Mouse (Mus musculus) embryonic facial prominence, embryonic 11.5 days (tissue): ENCODE measurements around the gene Coq9. TPM values are rescaled to one million over a fixed set of nuclear protein-coding genes. Genes with fewer than 3 reads are reported as not detected.
"Not testable (repeated sequence)": the region's sequence is repeated elsewhere in the genome, so short reads cannot be mapped to it uniquely, and the experiment has no call there.

Source experiments
- ATAC-seq: fragments of 200-750 bp; cut with Nextera tagmentation; replicated peaks from 2 replicates; pipeline ENCODE4 v1.8.0; 2017; ENCODE audit warnings: low read depth; ENCODE audit not compliant: insufficient number of reproducible peaks, low FRiP score, low TSS enrichment
- DNase-seq: peaks from one replicate; pipeline ENCODE4 v3.0.0-alpha.2; 2015; ENCODE audit warnings: low spot score
- H3K27ac ChIP-seq: fragments of 300-500 bp; sonication (generic); replicated peaks from 2 replicates; pipeline ENCODE4 v1.5.1; 2014; ENCODE audit warnings: mild to moderate bottlenecking, low read depth, low read length, control low read depth
- H3K27me3 ChIP-seq: fragments of 300-500 bp; sonication (generic); 2 replicates; pipeline ENCODE4 v1.6.1; 2014; ENCODE audit warnings: mild to moderate bottlenecking, low read length, moderate library complexity, mixed read lengths; ENCODE audit not compliant: control insufficient read depth, insufficient read depth
- H3K36me3 ChIP-seq: fragments of 300-500 bp; sonication (generic); replicated peaks from 2 replicates; pipeline ENCODE4 v1.6.1; 2014; ENCODE audit warnings: low read depth, mild to moderate bottlenecking, low read length, moderate library complexity, mixed read lengths; ENCODE audit not compliant: control insufficient read depth, insufficient read depth
- H3K4me1 ChIP-seq: fragments of 300-500 bp; sonication (generic); 2 replicates; pipeline ENCODE4 v1.6.1; 2014; ENCODE audit warnings: low read length, mixed read lengths; ENCODE audit not compliant: control insufficient read depth, insufficient read depth
- H3K4me2 ChIP-seq: fragments of 300-500 bp; sonication (generic); 2 replicates; pipeline ENCODE4 v1.6.1; 2014; ENCODE audit warnings: low read depth, mild to moderate bottlenecking, control low read depth, low read length, moderate library complexity
- H3K4me3 ChIP-seq: fragments of 300-500 bp; sonication (generic); 2 replicates; pipeline ENCODE4 v1.5.1; 2014; ENCODE audit warnings: low read depth, low read length, control low read depth
- H3K9ac ChIP-seq: fragments of 300-500 bp; sonication (generic); replicated peaks from 2 replicates; pipeline ENCODE4 v1.6.1; 2014; ENCODE audit warnings: mild to moderate bottlenecking, control low read depth, low read length
- H3K9me3 ChIP-seq: fragments of 300-500 bp; sonication (generic); replicated peaks from 2 replicates; pipeline ENCODE4 v1.6.1; 2016; ENCODE audit warnings: mild to moderate bottlenecking, low read length, inconsistent platforms, mixed read lengths; ENCODE audit not compliant: control insufficient read depth
- WGBS: fragments of 180-500 bp; shearing (Covaris S2); extraction: QIAGEN DNeasy Blood & Tissue Kit; methylation state at CpG from one replicate; pipeline ENCODE4 v1.1.7; 2014; 5-methylcytosine and 5-hydroxymethylcytosine counted together
- polyA plus RNA-seq: library from polyadenylated mRNA; unstranded; fragments of >200 nt; fragmentation: Nextera tagmentation; extraction: Ambion mirVana; gene quantifications from 2 replicates; pipeline ENCODE4 v1.2.1, GENCODE M21; 2014

The Coq9 gene
- polyA plus RNA-seq, 1 experiment from 2014 or later = 51.9 TPM

- not testable (repeated sequence) for H3K36me3 ChIP-seq, H3K9ac ChIP-seq, H3K4me2 ChIP-seq, H3K4me3 ChIP-seq, H3K9me3 ChIP-seq, H3K27me3 ChIP-seq, ATAC-seq, H3K4me1 ChIP-seq, H3K27ac ChIP-seq, DNase-seq
- 91% methylated on average over 11 of the region's 11 CpGs for WGBS
Observed at GRCm38 (mm10) chr8:94854761-94855160, 16.6 kb downstream of the Coq9 start.

- DNase-seq (no peak), ATAC-seq (0 out of 2 replicates have a peak, but pooled peaks have one; percentile 3)
- 31% methylated on average over 5 of the region's 5 CpGs for WGBS
- Histone ChIP-seq H3K36me3 (peaks cover 4% of the 10 kb centered on the region; the same call in 1 of the 2 replicates), H3K9me3 (no peaks in the 10 kb centered on the region), H3K4me3 (no peak overlapping the region), H3K27me3 (no peaks in the 10 kb centered on the region), H3K4me2 (no peak overlapping the region), H3K27ac (no peak overlapping the region), H3K9ac (no peak overlapping the region), H3K4me1 (no peaks in the 10 kb centered on the region)
Observed at GRCm38 (mm10) chr8:94857011-94857345, 18.9 kb downstream of the Coq9 start.

- DNase-seq = peak; percentile 91
- no peak within 1 kb of the TSS for H3K27ac ChIP-seq
- H3K9ac ChIP-seq = peak within 1 kb of the TSS; percentile 95
- under 1% methylated on average over 65 of the region's 68 CpGs for WGBS
- no peaks in the 10 kb centered on the region for H3K9me3 ChIP-seq
- H3K4me1 ChIP-seq = no peaks in the 10 kb centered on the region
- peak within 1 kb of the TSS; percentile 93 for H3K4me3 ChIP-seq
- peak within 1 kb of the TSS; percentile 63 for H3K4me2 ChIP-seq
- peak; percentile 66 for ATAC-seq
- H3K36me3 ChIP-seq = peaks cover 4% of the 10 kb centered on the region; the same call in 1 of the 2 replicates
- H3K27me3 ChIP-seq = no peaks in the 10 kb centered on the region
Observed at GRCm38 (mm10) chr8:94857346-94858173, 19.4 kb downstream of the Coq9 start, which contains the start of gene Polr2c. TSS of gene Polr2c (plus strand) at chr8:94857450.

GRCm38 (mm10) chr8:94861352-94861910 lies 23.3 kb downstream of the Coq9 start:
- peaks cover 6% of the 10 kb centered on the region for H3K36me3 ChIP-seq
- H3K9ac ChIP-seq = no peak overlapping the region
- 74% methylated on average over 8 of the region's 8 CpGs for WGBS
- DNase-seq (peak; percentile 78), ATAC-seq (no peak)
- H3K9me3 ChIP-seq = no peaks in the 10 kb centered on the region
- H3K27ac ChIP-seq = no peak overlapping the region
- H3K4me1 ChIP-seq = no peaks in the 10 kb centered on the region
- H3K27me3 ChIP-seq = no peaks in the 10 kb centered on the region
- no peak overlapping the region for H3K4me2 ChIP-seq
- no peak overlapping the region for H3K4me3 ChIP-seq

- DNase-seq (no peak), ATAC-seq (no peak)
- Histone ChIP-seq H3K36me3 (peaks cover 6% of the 10 kb centered on the region), H3K27ac (no peak overlapping the region), H3K4me2 (no peak overlapping the region), H3K4me1 (no peaks in the 10 kb centered on the region), H3K9me3 (no peaks in the 10 kb centered on the region), H3K4me3 (no peak overlapping the region), H3K27me3 (no peaks in the 10 kb centered on the region), H3K9ac (no peak overlapping the region)
- 89% methylated on average over 12 of the region's 12 CpGs for WGBS
Observed at GRCm38 (mm10) chr8:94862487-94863220, 24.5 kb downstream of the Coq9 start.

- H3K36me3 ChIP-seq = peaks cover 6% of the 10 kb centered on the region
- ATAC-seq = no peak
- H3K4me1 ChIP-seq = no peaks in the 10 kb centered on the region
- WGBS = 83% methylated on average over 10 of the region's 10 CpGs
- H3K4me3 ChIP-seq = no peak overlapping the region
- no peak overlapping the region for H3K4me2 ChIP-seq
- H3K27ac ChIP-seq = no peak overlapping the region
- no peaks in the 10 kb centered on the region for H3K27me3 ChIP-seq
- H3K9ac ChIP-seq = no peak overlapping the region
- no peak for DNase-seq
- H3K9me3 ChIP-seq = no peaks in the 10 kb centered on the region
Observed at GRCm38 (mm10) chr8:94863897-94864673, 26.0 kb downstream of the Coq9 start.

GRCm38 (mm10) chr8:94865292-94865691 lies 27.2 kb downstream of the Coq9 start:
- H3K9me3 ChIP-seq = no peaks in the 10 kb centered on the region
- H3K27me3 ChIP-seq = no peaks in the 10 kb centered on the region
- no peak overlapping the region for H3K27ac ChIP-seq
- H3K4me2 ChIP-seq = no peak overlapping the region
- no peak overlapping the region for H3K4me3 ChIP-seq
- no peak for DNase-seq
- WGBS = 82% methylated on average over 10 of the region's 10 CpGs
- no peaks in the 10 kb centered on the region; the same call in 1 of the 2 replicates for H3K4me1 ChIP-seq
- no peak for ATAC-seq
- peaks cover 6% of the 10 kb centered on the region for H3K36me3 ChIP-seq
- H3K9ac ChIP-seq = no peak overlapping the region
